Mouse (Mus musculus): ENCODE measurements around the gene Galnt17.

Galnt17 gene

GRCm38 (mm10) chr5:131308397-131308796, at the start of gene Galnt17:
Galnt17 (minus strand) TSS chr5:131308497.
- DNase-seq: no peak

DNA sequence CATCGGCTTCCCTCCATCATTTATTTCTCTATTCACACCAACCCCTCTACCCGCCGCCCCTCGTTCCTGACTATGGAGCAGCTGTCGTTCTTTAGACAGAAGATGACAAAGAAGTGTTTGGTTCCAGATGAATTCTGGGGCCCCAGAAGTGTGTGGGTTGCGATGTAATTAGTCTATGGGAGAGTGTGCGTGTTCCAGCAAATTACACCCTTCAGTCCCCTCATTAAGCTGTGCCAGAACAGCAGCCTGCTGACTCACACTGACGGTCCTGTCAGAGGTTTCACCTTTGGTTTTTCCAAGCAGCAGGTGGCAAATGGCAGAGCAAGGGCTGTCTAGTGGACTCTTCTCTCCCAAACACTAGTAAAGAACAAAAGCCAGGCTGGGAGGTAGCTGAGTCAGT, 26.2 kb upstream of the Galnt17 start:
- no peak for DNase-seq

GRCm38 (mm10) chr5:131321286-131321685, 13.0 kb upstream of the Galnt17 start:
- DNase-seq: no peak

DNA sequence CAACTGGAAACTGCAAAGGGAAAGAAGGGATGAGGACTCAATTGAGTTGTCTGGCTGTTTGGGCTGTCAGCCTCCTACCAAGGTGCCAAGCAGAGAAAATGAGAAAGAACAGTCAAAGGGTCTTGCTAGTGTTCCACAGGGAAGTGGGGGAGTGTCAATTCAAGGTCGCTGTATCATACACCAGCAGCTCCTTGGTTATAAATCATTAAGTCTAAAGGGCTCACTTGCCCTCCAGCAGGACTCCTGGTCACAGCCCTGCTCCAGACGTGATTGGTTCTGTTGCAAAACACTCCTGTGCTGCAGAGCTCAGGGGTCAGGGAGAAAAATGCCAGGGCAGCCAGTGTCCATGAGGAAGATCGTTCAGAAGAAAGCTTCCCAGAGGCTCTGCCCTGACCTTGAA, 11.3 kb upstream of the Galnt17 start:
- DNase-seq: no peak

- DNase-seq: no peak
Measured at GRCm38 (mm10) chr5:131319141-131319540, 10.8 kb upstream of the Galnt17 start.

DNA sequence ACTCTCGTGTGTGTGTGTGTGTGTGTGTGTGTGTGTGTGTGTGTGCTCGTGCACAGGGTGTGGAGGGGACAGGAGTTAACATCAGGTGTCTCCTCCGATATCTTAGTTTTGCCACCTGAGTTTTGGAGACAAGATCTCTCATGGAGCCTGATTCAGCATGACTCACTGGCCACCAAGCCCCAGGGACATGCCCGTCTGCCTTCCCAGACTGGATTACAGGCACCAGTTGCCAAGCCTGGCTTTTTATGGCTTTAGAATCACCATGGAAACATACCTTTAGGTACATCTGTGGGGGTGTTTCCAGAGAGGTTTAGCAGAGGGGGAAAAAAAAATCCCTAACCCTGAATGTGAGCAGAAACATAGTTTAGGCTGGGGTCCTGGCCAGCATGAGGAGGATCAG, 6.7 kb upstream of the Galnt17 start:
- no peak for DNase-seq

GRCm38 (mm10) chr5:131307656-131308151, 593 bp downstream of the Galnt17 start:
- DNase-seq: no peak

GRCm38 (mm10) chr5:131306908-131307655, 1.2 kb downstream of the Galnt17 start:
- DNase-seq: no peak

DNA sequence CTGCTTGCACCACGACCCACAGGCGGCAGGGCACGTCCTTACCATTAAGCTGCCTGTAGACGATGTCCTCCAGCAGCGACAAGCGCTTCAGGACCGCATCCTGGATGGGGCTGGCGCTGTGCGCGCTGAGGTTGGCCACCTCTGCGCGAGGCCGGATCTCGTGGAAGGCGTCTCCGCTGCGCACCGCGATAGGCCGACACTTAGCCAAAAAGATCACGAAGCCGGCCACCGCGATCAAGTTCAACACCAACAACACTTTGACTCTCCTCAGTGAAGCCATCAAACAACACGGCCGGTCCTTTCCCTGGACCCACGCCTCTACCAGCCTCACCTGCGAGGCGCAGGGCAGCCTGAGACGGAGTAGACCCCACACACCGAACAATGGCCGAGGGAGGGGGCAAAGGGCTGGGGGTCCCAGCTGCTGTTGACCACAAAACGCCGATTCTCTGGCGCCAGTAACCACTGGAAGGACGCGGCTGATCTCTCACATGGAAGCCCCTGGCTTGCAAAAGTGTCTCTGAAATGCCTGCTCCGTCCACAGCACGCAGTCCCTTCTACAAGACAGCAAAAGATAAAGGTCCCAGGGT, 1.9 kb downstream of the Galnt17 start:
- no peak for DNase-seq

DNA sequence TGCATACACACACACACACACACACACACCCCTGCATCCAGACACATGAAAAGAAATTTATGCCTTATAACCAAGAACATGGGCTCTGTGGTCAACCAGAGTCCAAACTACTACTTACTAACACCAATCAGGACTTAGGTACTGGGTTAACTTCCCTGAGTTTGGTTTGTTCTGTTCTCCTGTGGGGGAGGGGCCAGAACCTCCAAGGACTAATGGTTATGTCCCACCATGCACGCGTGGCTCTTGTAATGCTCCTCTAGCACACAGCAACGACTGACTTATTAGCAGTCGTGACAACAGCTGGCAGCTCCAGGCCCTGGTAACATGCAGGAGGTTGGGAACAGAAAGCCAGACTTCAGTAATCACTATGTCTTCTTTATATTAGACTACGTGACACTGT, 3.1 kb downstream of the Galnt17 start:
- no peak for DNase-seq

GRCm38 (mm10) chr5:131301526-131301925, 6.8 kb downstream of the Galnt17 start:
- DNase-seq: no peak

DNA sequence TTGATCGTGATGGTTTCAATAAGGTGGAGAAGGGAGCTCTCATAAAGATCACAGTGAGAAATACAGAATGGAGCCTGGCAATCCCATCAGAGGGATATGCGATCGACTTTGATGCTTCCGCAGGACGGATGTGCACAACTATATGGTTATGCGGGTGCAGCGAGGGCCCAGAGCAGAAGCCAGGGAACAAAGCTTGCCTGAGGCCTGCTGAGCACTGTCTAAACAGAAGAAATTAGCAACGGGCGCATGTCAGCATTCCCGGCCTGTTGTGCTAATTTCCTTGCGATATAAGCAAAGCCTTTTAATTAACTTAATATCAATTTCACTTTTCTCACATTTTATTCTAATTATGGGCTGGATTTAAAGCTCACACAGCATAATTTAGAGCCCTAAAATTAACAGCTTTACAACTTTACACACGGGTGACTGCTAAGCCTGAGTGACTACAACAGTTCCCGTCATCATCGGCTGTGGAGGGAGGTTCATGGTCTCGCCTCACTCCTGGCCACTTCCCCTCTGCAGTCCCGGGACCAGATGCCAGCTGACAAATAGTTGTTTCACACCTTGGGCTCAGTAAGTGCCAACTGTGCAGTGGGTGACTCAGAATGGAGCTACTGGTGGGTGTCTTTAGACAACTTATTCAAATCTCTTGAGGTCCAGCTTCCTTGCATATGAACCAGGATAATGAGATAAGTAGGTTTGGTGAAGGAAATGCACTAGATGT, 14.4 kb downstream of the Galnt17 start:
- no peak for DNase-seq

- no peak for DNase-seq
Measured at GRCm38 (mm10) chr5:131287091-131287490, 21.2 kb downstream of the Galnt17 start.

DNA sequence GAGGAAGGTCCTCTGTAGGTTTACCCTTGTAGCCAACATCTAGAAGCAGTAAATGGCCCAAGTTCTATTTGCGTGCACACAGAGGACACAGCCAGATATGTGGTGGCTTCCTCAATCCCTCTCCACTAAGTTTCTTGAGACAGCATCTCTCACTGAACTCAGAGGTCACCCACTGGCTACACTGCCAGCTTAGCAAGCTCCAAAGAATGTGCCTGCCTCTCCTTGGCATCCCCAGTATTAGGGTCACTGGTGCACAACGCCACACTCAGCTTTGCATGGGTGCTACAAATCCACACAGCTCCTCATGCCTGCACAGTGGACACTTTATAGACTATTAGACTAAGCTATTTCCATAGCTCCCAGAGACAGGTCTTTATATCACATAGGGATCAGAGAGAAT, 21.6 kb downstream of the Galnt17 start:
- DNase-seq: no peak

GRCm38 (mm10) chr5:131280349-131280748, 27.9 kb downstream of the Galnt17 start:
- no peak for DNase-seq

DNA sequence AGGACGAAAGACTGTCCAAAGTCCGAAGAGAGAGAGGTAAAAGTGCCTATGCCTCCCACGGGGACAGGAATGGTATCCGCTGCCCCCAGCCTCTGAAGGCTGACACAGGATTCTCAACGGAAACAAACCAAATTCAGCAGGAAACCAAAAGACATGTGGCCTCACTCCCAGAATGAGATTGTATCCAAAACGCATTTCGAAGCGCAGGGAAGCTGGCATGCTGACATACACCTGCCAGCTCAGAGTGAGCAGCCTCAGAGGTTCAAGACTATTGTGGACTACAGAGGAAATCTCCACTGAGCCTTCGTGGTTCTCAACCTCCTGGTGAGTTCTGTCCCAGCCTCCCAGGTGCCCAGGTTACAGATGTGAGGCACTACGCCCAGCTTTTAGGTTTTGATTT, 29.0 kb downstream of the Galnt17 start:
- no peak for DNase-seq

GRCm38 (mm10) chr5:131277227-131277626, 31.1 kb downstream of the Galnt17 start:
- no peak for DNase-seq

DNA sequence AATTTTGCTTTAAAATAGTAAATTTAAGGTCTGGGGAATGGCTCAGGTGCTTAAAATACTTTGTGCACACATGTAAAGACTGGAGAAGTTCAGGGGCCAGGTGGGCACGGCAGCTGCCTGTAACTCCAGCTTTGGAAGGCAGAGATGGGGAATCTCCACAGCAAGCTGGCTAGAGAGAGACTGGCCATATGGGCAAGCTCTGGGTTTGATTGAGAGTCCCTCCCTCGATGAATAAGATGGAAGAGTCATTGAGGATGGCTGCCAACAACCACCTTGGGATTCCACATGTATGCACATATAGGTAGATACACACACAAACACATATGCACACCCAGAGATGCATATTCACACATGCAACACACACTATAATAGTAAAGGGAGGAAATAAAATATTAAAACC, 42.0 kb downstream of the Galnt17 start:
- no peak for DNase-seq

DNA sequence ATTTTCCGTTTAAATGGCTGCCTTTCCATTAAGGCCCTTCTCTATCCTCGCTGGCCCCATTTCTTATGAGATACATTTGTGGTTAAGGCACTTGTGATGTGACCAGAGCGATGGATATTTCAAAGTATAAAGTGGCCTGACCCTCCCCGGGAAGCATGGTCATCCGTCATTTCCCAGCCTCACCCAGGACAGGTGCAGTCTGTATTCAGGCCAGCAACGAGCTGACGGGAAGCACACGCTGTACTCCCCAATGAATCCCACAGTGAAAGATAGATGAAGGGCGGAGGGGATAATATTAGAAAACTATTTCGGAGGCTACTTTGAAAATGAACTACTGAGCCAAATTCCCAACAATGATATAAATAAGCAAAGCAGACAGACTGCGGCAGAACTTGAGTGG, 44.2 kb downstream of the Galnt17 start:
- no peak for DNase-seq

DNA sequence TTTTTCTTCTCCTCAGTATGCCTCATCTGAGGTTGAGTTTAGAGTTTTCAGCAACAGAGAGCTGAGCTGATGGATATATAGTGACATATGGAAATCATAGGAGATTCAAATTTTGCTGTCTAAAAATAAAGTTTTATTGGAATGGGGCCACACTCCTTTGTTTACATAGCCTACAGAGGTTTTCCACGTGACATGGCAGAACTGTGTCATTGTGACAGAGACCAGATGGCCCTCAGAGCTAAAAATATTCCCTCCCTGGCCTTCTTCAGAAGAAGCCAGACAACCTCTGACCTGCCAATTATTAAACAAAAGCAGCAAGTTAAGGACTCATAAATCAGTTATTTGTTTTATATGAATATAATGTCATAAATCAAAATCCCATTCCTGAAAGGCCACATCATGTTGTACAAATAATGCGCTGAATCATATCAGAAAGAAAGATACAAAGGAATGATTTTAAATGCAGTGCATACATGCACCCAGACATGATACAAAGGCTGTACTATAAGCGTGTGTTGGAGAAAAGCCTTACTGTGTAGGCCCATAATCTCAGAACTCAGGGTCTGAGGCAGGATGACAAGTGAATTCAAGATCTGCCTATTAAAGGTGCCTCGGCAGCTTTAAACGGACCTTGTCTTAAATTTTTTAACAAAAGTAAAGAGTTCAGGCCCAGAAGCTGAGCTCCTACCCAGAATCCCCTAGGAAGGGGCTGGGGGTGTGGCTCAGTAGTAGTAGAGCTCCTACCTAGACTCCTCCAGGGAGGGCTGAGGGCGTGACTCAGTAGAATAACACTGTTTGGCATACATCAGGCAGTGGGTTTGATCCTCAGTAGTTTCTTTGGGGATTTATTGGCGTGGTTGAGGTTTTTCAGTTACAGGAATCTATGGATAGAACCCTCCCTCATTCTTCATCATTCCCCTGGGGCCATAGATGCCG, 57.3 kb downstream of the Galnt17 start:
- peak; percentile 12 for DNase-seq

DNA sequence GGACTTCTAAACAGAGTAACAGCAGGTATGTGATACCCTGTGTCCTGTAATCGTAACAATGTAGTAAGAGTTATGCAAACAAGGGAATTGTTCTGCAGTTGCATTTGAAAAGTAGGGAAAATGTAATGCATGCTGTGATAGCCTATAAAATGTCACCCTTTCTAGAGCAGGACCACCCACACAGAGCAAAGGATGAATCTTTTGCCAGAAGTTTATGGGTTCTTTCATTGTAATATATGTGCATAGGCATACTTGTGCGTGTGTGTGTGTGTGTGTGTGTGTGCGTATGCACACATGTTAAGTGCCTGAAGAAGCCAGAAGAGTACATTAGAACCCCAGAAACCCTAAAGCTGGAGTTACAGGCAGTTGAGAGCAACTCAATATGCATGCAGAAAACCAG, 59.9 kb downstream of the Galnt17 start:
- no peak for DNase-seq

GRCm38 (mm10) chr5:131246591-131246990, 61.7 kb downstream of the Galnt17 start:
- no peak for DNase-seq

- no peak for DNase-seq
Measured at GRCm38 (mm10) chr5:131241689-131242088, 66.6 kb downstream of the Galnt17 start.

Measured in kidney, adult 9 months (tissue).